Mouse (Mus musculus) retina, adult 2 months (tissue): ENCODE data around the gene Rab40c.
"Not testable (repeated sequence)": the region's sequence is repeated elsewhere in the genome, so short reads cannot be mapped to it uniquely, and the experiment has no call there.

Source experiments
- DNase-seq: peaks from one replicate; pipeline ENCODE4 v3.0.0-alpha.2; 2012; ENCODE audit warnings: low read depth, low spot score

The Rab40c gene

GRCm38 (mm10) chr17:25875171-25876136 is 44.1 kb downstream of the Rab40c start:
- DNase-seq, result peak; percentile 69

DNA sequence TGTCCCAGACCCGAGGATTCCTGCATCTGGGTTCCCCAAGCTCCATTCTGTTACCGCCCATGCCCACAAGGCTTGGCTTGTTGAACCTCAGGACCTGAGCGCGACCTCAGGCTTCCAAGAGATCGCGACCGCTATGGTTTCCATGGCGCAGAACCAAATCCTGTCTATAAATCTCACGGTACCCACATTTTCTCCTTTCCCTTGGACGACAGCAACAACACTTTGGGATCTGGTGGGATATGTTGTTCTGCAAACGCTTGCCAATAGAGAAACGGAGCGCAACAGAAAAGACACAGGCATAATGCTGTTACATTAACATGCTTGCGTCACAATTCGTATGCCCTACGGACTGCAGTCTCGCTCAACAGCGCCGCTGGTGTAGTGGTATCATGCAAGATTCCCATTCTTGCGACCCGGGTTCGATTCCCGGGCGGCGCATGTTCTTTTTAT is 44.8 kb downstream of the Rab40c start, which contains the start of gene Mettl26:
Gene Mettl26, plus strand, starts transcription at position 354 of the 450 bp plus-strand sequence.
- peak; percentile 79 for DNase-seq

DNA sequence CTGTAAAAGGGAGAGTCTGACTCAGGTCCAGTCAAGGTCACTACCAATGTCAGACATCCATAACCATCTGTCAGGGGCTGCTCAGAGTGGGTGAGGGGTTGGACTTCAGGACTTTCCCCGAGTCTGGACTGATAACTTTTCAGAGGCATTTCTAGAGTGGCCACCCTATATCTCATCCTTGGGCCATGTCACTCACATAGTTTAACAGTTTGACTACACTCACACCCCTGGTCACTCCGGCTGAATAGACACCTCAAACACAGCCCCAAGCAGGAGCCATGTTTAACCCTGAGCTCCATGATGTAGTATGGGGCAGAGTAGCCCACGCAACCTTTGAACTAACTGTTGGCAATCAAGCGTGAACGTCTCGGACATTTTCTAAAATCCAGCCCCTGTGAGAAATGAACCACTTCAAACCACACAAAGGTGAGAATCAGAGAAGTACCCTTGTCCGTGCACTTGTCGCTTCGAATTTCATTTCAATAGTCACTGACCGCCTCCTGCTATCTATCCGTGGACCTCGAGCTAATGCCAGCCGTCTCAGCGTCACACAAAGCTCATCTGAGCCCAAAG is 45.3 kb downstream of the Rab40c start:
- DNase-seq, result no peak

- DNase-seq, result no peak
Measured at GRCm38 (mm10) chr17:25873405-25874147, 46.0 kb downstream of the Rab40c start.

GRCm38 (mm10) chr17:25872676-25873075 is 46.9 kb downstream of the Rab40c start:
- DNase-seq, result no peak

GRCm38 (mm10) chr17:25871566-25871965 is 48.0 kb downstream of the Rab40c start:
- not testable (repeated sequence) for DNase-seq

GRCm38 (mm10) chr17:25869954-25870353 is 49.6 kb downstream of the Rab40c start:
- no peak for DNase-seq

DNA sequence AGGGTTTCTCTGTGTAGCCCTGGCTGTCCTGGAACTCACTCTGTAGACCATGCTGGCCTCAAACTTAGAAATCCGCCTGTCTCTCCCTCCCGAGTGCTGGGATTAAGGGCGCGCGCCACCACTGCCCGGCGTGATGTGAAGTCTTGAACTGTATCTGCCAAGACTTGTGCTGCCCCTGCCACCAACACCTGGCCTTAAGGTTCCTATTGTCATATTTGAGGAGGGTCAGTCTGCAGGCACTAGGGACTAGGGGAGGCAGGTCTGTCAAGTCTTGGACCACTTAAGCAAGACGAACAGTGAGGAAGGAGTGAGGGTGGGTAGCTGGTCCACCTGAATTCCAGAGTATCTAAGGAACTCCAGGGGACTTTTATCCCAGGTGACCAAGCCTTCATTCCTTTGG is 50.0 kb downstream of the Rab40c start:
- DNase-seq, result no peak

GRCm38 (mm10) chr17:25868601-25869191 is 50.8 kb downstream of the Rab40c start, which contains the start of gene Mcrip2:
Gene Mcrip2, minus strand, starts transcription at chr17:25868764.
- no peak for DNase-seq

- DNase-seq, result no peak
Measured at GRCm38 (mm10) chr17:25867836-25868600, 51.5 kb downstream of the Rab40c start.

DNA sequence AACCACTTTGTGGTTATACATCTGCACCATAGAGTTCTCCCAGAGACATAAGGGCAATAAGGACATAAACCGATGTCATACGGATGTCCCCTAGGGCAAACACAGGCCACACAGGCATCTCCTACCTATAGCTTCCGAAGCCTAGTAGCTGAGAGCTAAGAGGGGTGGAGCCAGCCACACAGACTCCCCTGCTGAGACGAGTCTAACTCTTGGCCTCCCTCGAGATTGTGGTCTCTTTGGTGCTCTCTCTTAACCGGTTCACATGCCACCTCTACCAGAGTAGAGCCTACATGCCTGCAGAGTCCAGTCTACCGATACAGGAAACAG is 52.1 kb downstream of the Rab40c start:
- no peak for DNase-seq

GRCm38 (mm10) chr17:25866172-25866571 is 53.4 kb downstream of the Rab40c start:
- DNase-seq, result no peak

- no peak for DNase-seq
Measured at GRCm38 (mm10) chr17:25865288-25865687, 54.2 kb downstream of the Rab40c start.

- no peak for DNase-seq
Measured at GRCm38 (mm10) chr17:25864311-25864710, 55.2 kb downstream of the Rab40c start.

DNA sequence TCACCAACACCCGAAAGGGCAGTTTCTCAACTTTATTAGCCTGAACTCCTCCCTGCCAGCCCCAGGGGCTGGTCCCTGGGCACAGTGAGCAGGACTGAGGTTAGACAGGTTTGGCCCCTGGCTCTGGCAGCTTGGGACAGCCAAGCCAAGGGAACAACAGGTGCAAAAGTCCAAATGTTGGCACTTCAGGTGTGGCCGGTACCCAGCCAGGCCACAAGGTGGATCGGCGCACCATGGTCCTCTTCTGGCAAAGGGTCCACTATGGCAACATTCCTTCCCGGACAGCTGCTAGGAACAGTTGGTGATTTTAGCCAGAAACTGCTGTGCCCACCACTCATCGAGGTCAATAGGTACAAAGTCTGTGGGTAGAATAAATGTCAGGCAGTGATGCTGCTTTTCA is 55.8 kb downstream of the Rab40c start:
- DNase-seq, result no peak

DNA sequence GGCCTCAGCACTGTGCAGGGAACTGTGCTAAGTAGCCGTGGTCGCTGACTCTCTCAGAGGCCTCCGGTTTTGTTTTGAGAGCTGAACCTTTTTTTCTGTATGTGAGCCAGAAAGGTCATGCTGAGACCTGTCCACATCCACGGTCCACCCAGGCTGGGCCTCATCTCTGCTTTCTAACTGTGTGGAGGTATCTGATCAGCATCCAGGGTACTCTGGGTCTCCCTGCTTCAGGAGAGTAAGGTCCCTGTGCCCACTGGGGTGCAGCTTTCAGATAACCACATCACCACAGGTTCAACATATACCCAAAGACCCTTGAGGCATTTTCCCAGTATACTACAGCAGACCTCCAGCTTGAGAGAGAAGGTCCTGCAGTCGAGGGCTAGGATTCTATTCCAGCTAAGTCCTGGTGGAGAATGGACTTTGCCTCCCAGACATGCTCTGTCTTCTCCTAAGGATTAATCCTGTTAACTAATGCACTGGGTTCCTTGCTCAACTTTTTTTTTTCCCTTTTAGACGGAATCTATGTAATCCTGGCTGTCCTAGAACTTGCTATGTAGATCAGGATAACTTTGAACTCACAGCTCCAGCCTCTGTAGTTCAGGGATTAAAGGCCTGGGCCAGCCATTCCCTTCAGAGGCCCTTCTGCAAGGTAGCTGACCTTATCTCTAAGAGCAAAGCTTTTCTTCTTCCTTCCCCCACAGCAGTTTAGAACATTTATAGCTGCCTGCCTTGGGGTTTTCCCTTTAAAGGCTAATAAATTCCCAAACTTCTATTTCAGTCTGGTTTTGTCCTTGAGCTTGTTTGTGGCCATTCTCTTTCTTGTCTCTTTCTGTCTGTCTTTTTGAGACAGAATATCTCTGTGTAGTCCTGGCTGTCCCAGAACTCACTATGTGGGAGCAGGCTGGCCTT is 57.6 kb downstream of the Rab40c start:
- no peak for DNase-seq

- DNase-seq, result peak; percentile 84
Measured at GRCm38 (mm10) chr17:25860832-25861703, 58.5 kb downstream of the Rab40c start, which contains the start of gene Wdr90. Gene Wdr90, minus strand, starts transcription at chr17:25861501.

GRCm38 (mm10) chr17:25860229-25860628 is 59.3 kb downstream of the Rab40c start:
- DNase-seq, result no peak

DNA sequence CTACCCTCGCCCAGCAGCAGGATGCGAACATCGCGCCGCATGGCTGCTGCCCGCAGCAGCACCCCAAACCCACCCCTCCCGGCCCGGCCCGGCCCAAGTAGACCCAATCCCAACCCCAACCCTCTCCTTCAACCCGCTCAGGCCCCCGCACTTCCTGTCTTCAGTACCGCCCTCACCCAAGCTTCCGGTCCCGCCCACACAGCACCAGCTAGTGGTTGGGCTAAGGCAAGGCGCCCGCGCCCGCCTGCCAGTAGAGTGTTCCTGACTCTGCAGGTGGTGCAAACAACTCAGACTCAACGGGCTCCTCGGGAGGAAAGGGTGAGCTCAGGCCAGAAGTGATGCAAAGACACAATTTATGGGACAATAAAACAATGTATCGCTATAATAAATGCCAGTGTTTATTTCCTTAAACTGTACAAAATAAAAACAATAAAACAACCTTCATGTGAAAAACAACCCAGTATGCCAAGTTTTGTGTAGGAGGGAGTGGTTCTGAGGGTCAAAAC is 75.1 kb downstream of the Rab40c start, which contains the start of gene Rhot2:
Gene Rhot2, minus strand, starts transcription at position 456 of the 506 bp plus-strand sequence.
- peak; percentile 86 for DNase-seq
